Mouse (Mus musculus): ENCODE results near the gene Cux2. TPM values are rescaled to one million over a fixed set of nuclear protein-coding genes. Genes with fewer than 3 reads are reported as not detected.

The Cux2 gene
- polyA plus RNA-seq, 1 experiment from 2014 or later: 11.3 TPM

- Histone ChIP-seq H3K9ac (ENCODE audit: low read length) (no peak overlapping the region), H3K4me1 (replicated peaks; ENCODE audit: control insufficient read depth, insufficient read depth, low read length) (no peaks in the 10 kb centered on the region), H3K4me2 (ENCODE audit: low read depth, low read length, severe bottlenecking) (no peak overlapping the region), H3K9me3 (ENCODE audit: control insufficient read depth, low read length) (no peaks in the 10 kb centered on the region), H3K36me3 (ENCODE audit: control insufficient read depth, insufficient read depth, low read length) (peaks cover 10% of the 10 kb centered on the region; the same call in 1 of the 2 replicates), H3K27ac (ENCODE audit: low read depth, low read length) (no peak overlapping the region), H3K27me3 (ENCODE audit: control insufficient read depth, insufficient read depth, low read length) (no peaks in the 10 kb centered on the region), H3K4me3 (ENCODE audit: low read depth, low read length) (no peak overlapping the region)
- DNase-seq (ENCODE audit: low spot score) (no peak), ATAC-seq (replicated peaks; ENCODE audit: low FRiP score) (no peak)
- 91% methylated on average over 5 of the region's 5 CpGs for WGBS
These were observed 230.3 kb downstream of the Cux2 start for GRCm38 (mm10) chr5:121819559-121819958.

DNA sequence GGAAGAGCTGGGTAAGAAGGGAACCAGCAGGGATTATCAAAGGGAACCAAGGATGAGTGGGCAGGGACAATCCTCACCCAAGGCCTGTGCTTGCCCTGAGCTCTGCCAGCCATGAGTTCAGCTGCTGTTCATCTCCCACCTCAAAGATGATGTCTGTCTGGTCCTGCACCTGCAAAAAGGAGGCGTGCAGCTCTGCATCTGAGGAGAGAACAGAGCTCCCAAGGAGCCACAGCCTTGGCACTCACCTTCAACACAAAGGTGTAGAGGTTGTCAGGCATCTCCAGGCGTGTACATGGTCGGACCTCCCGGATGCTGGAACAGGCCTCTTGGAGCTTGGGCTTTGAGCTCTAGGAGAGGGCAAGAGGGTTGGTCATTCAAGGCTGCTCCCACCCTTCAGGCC lies 231.0 kb downstream of the Cux2 start:
- H3K36me3 ChIP-seq (ENCODE audit: control insufficient read depth, insufficient read depth, low read length): peaks cover 10% of the 10 kb centered on the region; the same call in 1 of the 2 replicates
- H3K4me3 ChIP-seq (ENCODE audit: low read depth, low read length): no peak overlapping the region
- no peak overlapping the region for H3K9ac ChIP-seq (ENCODE audit: low read length)
- H3K4me1 ChIP-seq (replicated peaks; ENCODE audit: control insufficient read depth, insufficient read depth, low read length): no peaks in the 10 kb centered on the region
- H3K9me3 ChIP-seq (ENCODE audit: control insufficient read depth, low read length): no peaks in the 10 kb centered on the region
- H3K27ac ChIP-seq (ENCODE audit: low read depth, low read length): no peak overlapping the region
- DNase-seq (ENCODE audit: low spot score): no peak
- H3K27me3 ChIP-seq (ENCODE audit: control insufficient read depth, insufficient read depth, low read length): no peaks in the 10 kb centered on the region
- no peak for ATAC-seq (replicated peaks; ENCODE audit: low FRiP score)
- H3K4me2 ChIP-seq (ENCODE audit: low read depth, low read length, severe bottlenecking): no peak overlapping the region
- 93% methylated on average over 4 of the region's 4 CpGs for WGBS

GRCm38 (mm10) chr5:121818401-121818800 lies 231.5 kb downstream of the Cux2 start:
- H3K27ac ChIP-seq (ENCODE audit: low read depth, low read length): no peak overlapping the region
- H3K9ac ChIP-seq (ENCODE audit: low read length): no peak overlapping the region
- DNase-seq (ENCODE audit: low spot score) (no peak), ATAC-seq (replicated peaks; ENCODE audit: low FRiP score) (no peak)
- no peak overlapping the region for H3K4me2 ChIP-seq (ENCODE audit: low read depth, low read length, severe bottlenecking)
- H3K4me1 ChIP-seq (replicated peaks; ENCODE audit: control insufficient read depth, insufficient read depth, low read length): no peaks in the 10 kb centered on the region
- no peak overlapping the region for H3K4me3 ChIP-seq (ENCODE audit: low read depth, low read length)
- H3K36me3 ChIP-seq (ENCODE audit: control insufficient read depth, insufficient read depth, low read length): peaks cover 10% of the 10 kb centered on the region; the same call in 1 of the 2 replicates
- no peaks in the 10 kb centered on the region for H3K27me3 ChIP-seq (ENCODE audit: control insufficient read depth, insufficient read depth, low read length)
- WGBS: 97% methylated on average over 7 of the region's 7 CpGs
- no peaks in the 10 kb centered on the region for H3K9me3 ChIP-seq (ENCODE audit: control insufficient read depth, low read length)

- H3K36me3 ChIP-seq (ENCODE audit: control insufficient read depth, insufficient read depth, low read length): peaks cover 12% of the 10 kb centered on the region; the same call in 1 of the 2 replicates
- ATAC-seq (replicated peaks; ENCODE audit: low FRiP score) (no peak), DNase-seq (ENCODE audit: low spot score) (no peak)
- H3K27me3 ChIP-seq (ENCODE audit: control insufficient read depth, insufficient read depth, low read length): no peaks in the 10 kb centered on the region
- H3K4me3 ChIP-seq (ENCODE audit: low read depth, low read length): no peak overlapping the region
- H3K9me3 ChIP-seq (ENCODE audit: control insufficient read depth, low read length): no peaks in the 10 kb centered on the region
- H3K4me2 ChIP-seq (ENCODE audit: low read depth, low read length, severe bottlenecking): no peak overlapping the region
- H3K9ac ChIP-seq (ENCODE audit: low read length): no peak overlapping the region
- WGBS: 89% methylated on average over 9 of the region's 9 CpGs
- no peak overlapping the region for H3K27ac ChIP-seq (ENCODE audit: low read depth, low read length)
- no peaks in the 10 kb centered on the region for H3K4me1 ChIP-seq (replicated peaks; ENCODE audit: control insufficient read depth, insufficient read depth, low read length)
These were observed 232.4 kb downstream of the Cux2 start for GRCm38 (mm10) chr5:121817551-121817950.

DNA sequence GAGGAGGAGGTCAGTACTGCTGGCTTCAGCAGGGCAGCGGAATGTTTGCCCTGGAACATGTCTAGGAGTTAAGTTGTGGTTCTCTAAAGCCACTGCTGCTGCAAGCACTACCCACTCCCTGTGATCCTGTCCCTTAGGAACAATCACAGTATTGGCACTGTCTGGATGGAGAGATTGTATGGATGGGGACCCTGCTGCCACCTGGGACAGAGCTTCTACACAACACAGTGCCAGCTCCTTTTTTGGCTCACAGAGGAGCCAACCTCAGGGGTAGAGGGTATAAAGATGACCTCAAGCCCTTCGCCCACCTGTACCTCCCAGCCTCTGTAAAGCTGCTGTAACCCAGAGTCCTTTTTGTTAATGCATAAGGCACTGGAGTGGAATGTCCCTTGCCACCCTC lies 233.3 kb downstream of the Cux2 start:
- H3K27me3 ChIP-seq (ENCODE audit: control insufficient read depth, insufficient read depth, low read length): no peaks in the 10 kb centered on the region
- DNase-seq (ENCODE audit: low spot score) (no peak), ATAC-seq (replicated peaks; ENCODE audit: low FRiP score) (no peak)
- H3K4me3 ChIP-seq (ENCODE audit: low read depth, low read length): no peak overlapping the region
- no peak overlapping the region for H3K9ac ChIP-seq (ENCODE audit: low read length)
- WGBS: 90% methylated on average over 2 of the region's 2 CpGs
- H3K9me3 ChIP-seq (ENCODE audit: control insufficient read depth, low read length): no peaks in the 10 kb centered on the region
- H3K4me1 ChIP-seq (replicated peaks; ENCODE audit: control insufficient read depth, insufficient read depth, low read length): no peaks in the 10 kb centered on the region
- no peak overlapping the region for H3K27ac ChIP-seq (ENCODE audit: low read depth, low read length)
- H3K36me3 ChIP-seq (ENCODE audit: control insufficient read depth, insufficient read depth, low read length): peaks cover 13% of the 10 kb centered on the region; the same call in 1 of the 2 replicates
- H3K4me2 ChIP-seq (ENCODE audit: low read depth, low read length, severe bottlenecking): no peak overlapping the region

GRCm38 (mm10) chr5:121815867-121816380 lies 234.0 kb downstream of the Cux2 start:
- Histone ChIP-seq H3K9me3 (ENCODE audit: control insufficient read depth, low read length) (no peaks in the 10 kb centered on the region), H3K4me1 (replicated peaks; ENCODE audit: control insufficient read depth, insufficient read depth, low read length) (no peaks in the 10 kb centered on the region), H3K27me3 (ENCODE audit: control insufficient read depth, insufficient read depth, low read length) (no peaks in the 10 kb centered on the region), H3K4me3 (ENCODE audit: low read depth, low read length) (no peak overlapping the region), H3K36me3 (ENCODE audit: control insufficient read depth, insufficient read depth, low read length) (peaks cover 16% of the 10 kb centered on the region; the same call in 1 of the 2 replicates), H3K27ac (ENCODE audit: low read depth, low read length) (no peak overlapping the region), H3K4me2 (ENCODE audit: low read depth, low read length, severe bottlenecking) (no peak overlapping the region), H3K9ac (ENCODE audit: low read length) (no peak overlapping the region)
- DNase-seq (ENCODE audit: low spot score) (no peak), ATAC-seq (replicated peaks; ENCODE audit: low FRiP score) (no peak)
- WGBS: 93% methylated on average over 8 of the region's 8 CpGs

DNA sequence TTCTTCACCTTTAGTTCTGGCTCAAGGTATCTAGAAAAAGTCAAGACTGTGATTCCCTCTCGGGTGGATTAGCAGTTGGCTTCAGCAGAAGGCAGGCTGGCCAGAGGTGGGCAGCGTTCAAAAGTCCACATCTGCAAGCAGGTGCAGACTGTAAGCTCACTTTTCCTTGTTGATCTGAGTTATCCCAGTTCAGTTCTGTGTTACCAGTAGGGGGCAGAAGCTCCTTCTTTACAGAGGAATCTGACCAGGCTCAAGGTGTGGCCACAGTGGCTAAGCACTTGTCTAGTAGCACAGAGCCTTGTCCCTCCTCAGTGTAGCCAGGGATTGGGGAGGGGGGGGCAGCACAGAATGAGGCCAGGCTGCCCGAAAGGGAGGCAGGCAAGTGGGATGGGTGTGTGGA lies 234.8 kb downstream of the Cux2 start:
- WGBS: 66% methylated on average over 3 of the region's 3 CpGs
- Histone ChIP-seq H3K9me3 (ENCODE audit: control insufficient read depth, low read length) (no peaks in the 10 kb centered on the region), H3K4me1 (replicated peaks; ENCODE audit: control insufficient read depth, insufficient read depth, low read length) (no peaks in the 10 kb centered on the region), H3K27ac (ENCODE audit: low read depth, low read length) (no peak overlapping the region), H3K27me3 (ENCODE audit: control insufficient read depth, insufficient read depth, low read length) (no peaks in the 10 kb centered on the region), H3K4me3 (ENCODE audit: low read depth, low read length) (no peak overlapping the region), H3K9ac (ENCODE audit: low read length) (no peak overlapping the region), H3K36me3 (ENCODE audit: control insufficient read depth, insufficient read depth, low read length) (peaks cover 19% of the 10 kb centered on the region; the same call in 1 of the 2 replicates), H3K4me2 (ENCODE audit: low read depth, low read length, severe bottlenecking) (no peak overlapping the region)
- DNase-seq (ENCODE audit: low spot score) (no peak), ATAC-seq (replicated peaks; ENCODE audit: low FRiP score) (no peak)

DNA sequence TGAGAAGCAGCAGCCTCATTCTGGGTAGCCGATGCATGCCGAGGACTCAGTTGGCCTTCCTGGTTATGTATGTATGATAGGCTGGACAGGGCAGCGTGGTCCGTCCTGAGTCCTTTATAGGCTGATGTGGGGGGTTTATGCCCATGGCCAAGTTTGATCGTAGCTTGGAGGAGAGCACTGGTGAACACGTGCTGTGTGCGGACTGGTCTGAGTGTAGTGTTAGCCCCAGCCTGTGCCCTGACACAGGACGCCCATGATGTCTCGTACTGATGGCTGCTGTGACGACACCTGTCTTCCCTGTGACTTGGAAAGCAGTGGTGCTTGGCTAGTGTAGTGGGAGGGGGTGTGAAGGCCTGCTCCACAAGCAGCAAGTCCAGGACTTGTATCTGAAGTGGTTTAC lies 236.2 kb downstream of the Cux2 start:
- no peak for DNase-seq (ENCODE audit: low spot score)
- Histone ChIP-seq H3K4me1 (replicated peaks; ENCODE audit: control insufficient read depth, insufficient read depth, low read length) (no peaks in the 10 kb centered on the region), H3K36me3 (ENCODE audit: control insufficient read depth, insufficient read depth, low read length) (peaks cover 19% of the 10 kb centered on the region; the same call in 1 of the 2 replicates), H3K9me3 (ENCODE audit: control insufficient read depth, low read length) (no peaks in the 10 kb centered on the region), H3K27ac (ENCODE audit: low read depth, low read length) (no peak overlapping the region; the same call in 1 of the 2 replicates), H3K4me3 (ENCODE audit: low read depth, low read length) (no peak overlapping the region), H3K9ac (ENCODE audit: low read length) (no peak overlapping the region), H3K27me3 (ENCODE audit: control insufficient read depth, insufficient read depth, low read length) (no peaks in the 10 kb centered on the region), H3K4me2 (ENCODE audit: low read depth, low read length, severe bottlenecking) (no peak overlapping the region)
- no peak for ATAC-seq (replicated peaks; ENCODE audit: low FRiP score)
- WGBS: 95% methylated on average over 10 of the region's 10 CpGs

DNA sequence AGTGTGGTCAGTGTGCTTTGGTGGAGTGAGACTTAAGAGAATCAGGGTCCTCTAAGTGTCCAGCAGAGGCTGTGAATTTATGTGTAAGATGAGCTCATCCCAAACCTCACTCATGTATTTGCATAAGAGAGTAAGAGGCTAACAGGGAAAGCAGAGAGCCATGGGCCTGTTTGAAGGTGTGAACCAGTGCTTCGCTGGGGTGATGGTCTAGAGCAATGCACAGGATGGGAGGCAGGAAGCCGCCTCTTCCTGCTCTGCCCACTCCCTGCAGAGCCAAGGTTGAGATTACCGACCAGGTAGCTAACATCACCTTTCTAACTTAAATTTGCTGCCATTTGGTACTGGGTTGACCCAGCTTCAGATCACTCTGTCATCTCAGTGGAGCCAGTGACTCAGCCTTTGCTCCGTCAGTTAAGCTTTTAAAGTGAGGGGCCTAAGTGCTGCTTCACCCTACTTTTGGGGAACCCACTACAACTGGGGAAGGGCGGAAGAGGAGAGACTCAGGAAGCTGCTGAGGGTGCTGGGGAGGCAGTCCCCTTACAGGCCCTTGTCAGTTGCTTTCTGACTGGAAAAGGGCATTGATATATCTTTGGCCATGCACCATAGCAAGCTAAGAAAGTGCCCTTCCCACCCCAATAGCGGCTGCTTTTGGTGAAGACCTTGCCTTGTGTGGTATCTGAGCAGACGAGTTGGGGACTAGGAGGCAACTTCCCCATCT lies 237.2 kb downstream of the Cux2 start:
- Histone ChIP-seq H3K27me3 (ENCODE audit: control insufficient read depth, insufficient read depth, low read length) (no peaks in the 10 kb centered on the region), H3K9me3 (ENCODE audit: control insufficient read depth, low read length) (no peaks in the 10 kb centered on the region), H3K4me2 (ENCODE audit: low read depth, low read length, severe bottlenecking) (no peak overlapping the region), H3K36me3 (ENCODE audit: control insufficient read depth, insufficient read depth, low read length) (peaks cover 9% of the 10 kb centered on the region; the same call in 1 of the 2 replicates), H3K9ac (ENCODE audit: low read length) (no peak overlapping the region), H3K4me1 (replicated peaks; ENCODE audit: control insufficient read depth, insufficient read depth, low read length) (no peaks in the 10 kb centered on the region), H3K4me3 (ENCODE audit: low read depth, low read length) (no peak overlapping the region), H3K27ac (ENCODE audit: low read depth, low read length) (no peak overlapping the region)
- no peak for ATAC-seq (replicated peaks; ENCODE audit: low FRiP score)
- no peak for DNase-seq (ENCODE audit: low spot score)
- 88% methylated on average over 7 of the region's 7 CpGs for WGBS
